Mouse (Mus musculus): ENCODE results near the gene Zfp740. TPM values are rescaled to one million over a fixed set of nuclear protein-coding genes. Genes with fewer than 3 reads are reported as not detected.
A peak's percentile ranks its signal among the peaks of the same experiment; 100 is the strongest.

Gene Zfp740
- polyA plus RNA-seq, 1 experiment from 2014 or later = 17.1 TPM

- Histone ChIP-seq H3K4me2 (ENCODE audit: low read depth, low read length) (peak overlapping the region; percentile 76), H3K36me3 (ENCODE audit: control insufficient read depth, insufficient read depth) (no peaks in the 10 kb centered on the region), H3K4me3 (ENCODE audit: low read depth, low read length) (peak overlapping the region; percentile 60), H3K9ac (ENCODE audit: low read depth, low read length) (no peak overlapping the region), H3K27me3 (ENCODE audit: control insufficient read depth, insufficient read depth, low read depth, low read length) (peaks cover 89% of the 10 kb centered on the region), H3K9me3 (replicated peaks; ENCODE audit: control insufficient read depth, low read length) (no peaks in the 10 kb centered on the region), H3K27ac (ENCODE audit: low read length) (no peak overlapping the region), H3K4me1 (ENCODE audit: control insufficient read depth, low read depth, low read length) (peaks cover 14% of the 10 kb centered on the region)
- 12% methylated on average over 8 of the region's 8 CpGs for WGBS (ENCODE audit: insufficient replicate concordance)
- ATAC-seq (ENCODE audit: low read depth) = no peak
Measured at GRCm38 (mm10) chr15:102248131-102248811, 45.2 kb downstream of the Zfp740 start.

DNA sequence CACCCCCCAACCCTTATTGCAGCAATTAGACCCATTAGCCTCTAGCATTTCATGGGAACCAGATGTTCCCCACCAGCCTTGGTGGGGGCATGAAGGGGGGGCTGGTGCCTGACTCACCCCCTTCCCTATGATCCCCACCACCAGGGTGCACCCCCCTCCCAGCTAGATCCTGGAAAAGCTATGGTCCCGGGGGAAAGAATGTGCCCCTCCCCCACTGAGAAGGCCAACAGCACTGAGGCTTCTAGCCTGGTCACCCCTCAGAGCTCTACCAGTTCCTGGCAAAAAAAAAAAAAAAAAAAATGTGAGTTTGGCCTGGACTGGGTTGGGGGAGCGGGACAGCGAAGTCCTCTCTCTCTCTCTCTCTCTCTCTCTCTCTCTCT is 45.8 kb downstream of the Zfp740 start:
- H3K27ac ChIP-seq (ENCODE audit: low read length) = no peak overlapping the region
- peaks cover 89% of the 10 kb centered on the region for H3K27me3 ChIP-seq (ENCODE audit: control insufficient read depth, insufficient read depth, low read depth, low read length)

DNA sequence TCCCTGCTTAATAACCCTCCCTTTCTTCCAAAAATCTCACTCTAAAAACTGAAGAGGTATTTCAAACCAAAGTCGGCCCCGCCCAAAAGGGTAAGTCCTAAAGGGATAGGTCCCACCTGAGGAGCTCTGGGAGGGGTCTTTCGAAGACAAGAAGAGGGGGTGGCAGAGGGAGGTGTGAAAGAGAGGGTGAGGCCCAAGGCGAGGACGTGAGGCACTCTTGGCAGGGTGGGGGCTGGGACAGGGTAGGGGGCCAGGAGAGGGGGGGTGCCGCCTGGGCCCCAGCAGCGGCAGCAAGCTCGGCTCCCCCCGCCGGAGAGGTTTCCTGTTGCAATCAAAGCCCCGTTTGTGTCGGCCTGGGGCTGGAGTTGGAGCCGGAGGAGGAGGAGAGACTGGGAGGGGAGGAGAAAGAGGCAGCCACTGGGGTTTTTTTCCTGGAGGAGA is 46.2 kb downstream of the Zfp740 start:
- no peak for ATAC-seq (ENCODE audit: low read depth)
- Histone ChIP-seq H3K27ac (ENCODE audit: low read length) (no peak overlapping the region), H3K4me3 (ENCODE audit: low read depth, low read length) (no peak overlapping the region), H3K9ac (ENCODE audit: low read depth, low read length) (no peak overlapping the region), H3K4me2 (ENCODE audit: low read depth, low read length) (no peak overlapping the region), H3K4me1 (ENCODE audit: control insufficient read depth, low read depth, low read length) (peaks cover 10% of the 10 kb centered on the region), H3K36me3 (ENCODE audit: control insufficient read depth, insufficient read depth) (no peaks in the 10 kb centered on the region), H3K9me3 (replicated peaks; ENCODE audit: control insufficient read depth, low read length) (no peaks in the 10 kb centered on the region), H3K27me3 (ENCODE audit: control insufficient read depth, insufficient read depth, low read depth, low read length) (peaks cover 90% of the 10 kb centered on the region)
- 2% methylated on average over 13 of the region's 13 CpGs for WGBS (ENCODE audit: insufficient replicate concordance)

More for the DNA sequence above, 45.8 kb downstream of the Zfp740 start:
- H3K4me2 ChIP-seq (ENCODE audit: low read depth, low read length) = no peak overlapping the region
- no peak for ATAC-seq (ENCODE audit: low read depth)
- H3K9me3 ChIP-seq (replicated peaks; ENCODE audit: control insufficient read depth, low read length) = no peaks in the 10 kb centered on the region
- WGBS (ENCODE audit: insufficient replicate concordance) = 22% methylated on average over 3 of the region's 3 CpGs
- peaks cover 10% of the 10 kb centered on the region for H3K4me1 ChIP-seq (ENCODE audit: control insufficient read depth, low read depth, low read length)
- H3K4me3 ChIP-seq (ENCODE audit: low read depth, low read length) = no peak overlapping the region
- no peaks in the 10 kb centered on the region for H3K36me3 ChIP-seq (ENCODE audit: control insufficient read depth, insufficient read depth)
- no peak overlapping the region for H3K9ac ChIP-seq (ENCODE audit: low read depth, low read length)

GRCm38 (mm10) chr15:102249967-102250366 is 46.9 kb downstream of the Zfp740 start:
- H3K4me2 ChIP-seq (ENCODE audit: low read depth, low read length) = no peak overlapping the region
- ATAC-seq (ENCODE audit: low read depth) = no peak
- WGBS (ENCODE audit: insufficient replicate concordance) = 52% methylated on average over 9 of the region's 9 CpGs

DNA sequence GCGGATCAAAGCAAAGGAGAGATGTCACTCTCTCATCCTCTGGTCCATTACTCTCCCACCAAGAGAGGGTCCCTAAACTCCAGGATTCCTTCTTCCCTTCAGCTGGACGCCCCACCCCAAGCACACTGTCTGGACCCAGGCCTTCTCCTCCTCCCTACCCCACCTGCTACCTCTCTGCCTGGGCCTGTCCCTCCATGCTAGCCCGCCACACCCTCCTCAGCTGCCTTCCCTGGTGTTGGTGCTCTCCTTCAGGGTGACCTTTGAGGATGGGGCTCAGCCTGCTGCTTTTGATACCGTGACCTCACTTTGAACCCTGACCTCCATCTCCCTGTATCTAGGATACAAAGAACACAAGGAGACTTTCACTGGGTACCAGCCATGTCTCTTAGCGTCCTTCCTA is 47.5 kb downstream of the Zfp740 start:
- no peak overlapping the region for H3K9ac ChIP-seq (ENCODE audit: low read depth, low read length)
- H3K4me2 ChIP-seq (ENCODE audit: low read depth, low read length) = no peak overlapping the region
- no peak overlapping the region for H3K4me3 ChIP-seq (ENCODE audit: low read depth, low read length)
- no peak overlapping the region for H3K27ac ChIP-seq (ENCODE audit: low read length)
- WGBS (ENCODE audit: insufficient replicate concordance) = 67% methylated on average over 5 of the region's 5 CpGs
- ATAC-seq (ENCODE audit: low read depth) = no peak
- no peaks in the 10 kb centered on the region for H3K36me3 ChIP-seq (ENCODE audit: control insufficient read depth, insufficient read depth)
- H3K27me3 ChIP-seq (ENCODE audit: control insufficient read depth, insufficient read depth, low read depth, low read length) = peaks cover 86% of the 10 kb centered on the region
- H3K9me3 ChIP-seq (replicated peaks; ENCODE audit: control insufficient read depth, low read length) = no peaks in the 10 kb centered on the region
- H3K4me1 ChIP-seq (ENCODE audit: control insufficient read depth, low read depth, low read length) = peaks cover 10% of the 10 kb centered on the region

More at GRCm38 (mm10) chr15:102249967-102250366, 46.9 kb downstream of the Zfp740 start:
- Histone ChIP-seq H3K27me3 (ENCODE audit: control insufficient read depth, insufficient read depth, low read depth, low read length) (peaks cover 86% of the 10 kb centered on the region), H3K4me3 (ENCODE audit: low read depth, low read length) (no peak overlapping the region), H3K36me3 (ENCODE audit: control insufficient read depth, insufficient read depth) (no peaks in the 10 kb centered on the region), H3K9ac (ENCODE audit: low read depth, low read length) (no peak overlapping the region), H3K4me1 (ENCODE audit: control insufficient read depth, low read depth, low read length) (peaks cover 10% of the 10 kb centered on the region), H3K27ac (ENCODE audit: low read length) (no peak overlapping the region), H3K9me3 (replicated peaks; ENCODE audit: control insufficient read depth, low read length) (no peaks in the 10 kb centered on the region)

DNA sequence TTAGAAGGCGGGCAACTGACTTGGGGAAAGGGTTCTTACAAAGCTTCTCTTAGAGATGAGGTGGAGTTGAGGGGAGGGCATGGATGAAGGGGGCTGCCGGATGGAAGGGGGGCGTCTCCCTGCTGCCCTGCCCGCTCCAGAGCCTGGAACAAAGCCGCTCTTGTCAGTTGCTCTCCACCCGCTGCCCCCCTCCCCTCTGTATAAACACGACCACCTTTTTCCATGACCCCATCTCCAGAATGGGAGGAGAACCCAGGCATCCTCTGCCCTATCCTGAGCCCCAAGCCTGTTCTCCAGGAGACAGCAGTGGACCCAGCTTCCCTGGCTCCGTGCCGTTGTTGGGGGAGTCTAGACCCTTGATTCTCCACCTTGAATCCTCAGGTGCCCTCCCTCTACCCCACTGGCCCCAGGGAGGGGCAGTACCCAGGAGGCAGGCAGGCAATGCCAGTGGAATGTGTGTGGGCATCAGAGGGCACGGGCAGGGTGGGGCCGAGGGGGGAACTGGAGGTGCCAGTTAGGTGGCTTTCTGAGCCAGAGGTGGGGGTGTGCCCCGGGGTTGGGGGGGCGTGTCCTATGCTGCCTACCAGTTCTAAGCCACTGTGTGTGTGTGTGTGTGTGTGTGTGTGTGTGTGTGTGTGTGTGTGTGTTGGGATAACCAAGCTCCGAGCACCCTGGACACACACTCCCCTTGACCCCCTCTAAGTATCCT is 52.7 kb downstream of the Zfp740 start:
- WGBS (ENCODE audit: insufficient replicate concordance) = 42% methylated on average over 13 of the region's 14 CpGs
- no peaks in the 10 kb centered on the region for H3K9me3 ChIP-seq (replicated peaks; ENCODE audit: control insufficient read depth, low read length)
- no peak overlapping the region for H3K4me2 ChIP-seq (ENCODE audit: low read depth, low read length)
- peaks cover 8% of the 10 kb centered on the region for H3K4me1 ChIP-seq (ENCODE audit: control insufficient read depth, low read depth, low read length)
- H3K9ac ChIP-seq (ENCODE audit: low read depth, low read length) = no peak overlapping the region
- no peak for ATAC-seq (ENCODE audit: low read depth)
- no peaks in the 10 kb centered on the region for H3K36me3 ChIP-seq (ENCODE audit: control insufficient read depth, insufficient read depth)
- no peak overlapping the region for H3K27ac ChIP-seq (ENCODE audit: low read length)
- no peak overlapping the region for H3K4me3 ChIP-seq (ENCODE audit: low read depth, low read length)
- H3K27me3 ChIP-seq (ENCODE audit: control insufficient read depth, insufficient read depth, low read depth, low read length) = peaks cover 80% of the 10 kb centered on the region

- Histone ChIP-seq H3K27ac (ENCODE audit: low read length) (no peak overlapping the region), H3K4me1 (ENCODE audit: control insufficient read depth, low read depth, low read length) (peaks cover 8% of the 10 kb centered on the region), H3K4me3 (ENCODE audit: low read depth, low read length) (peak overlapping the region; percentile 56), H3K27me3 (ENCODE audit: control insufficient read depth, insufficient read depth, low read depth, low read length) (peaks cover 71% of the 10 kb centered on the region), H3K4me2 (ENCODE audit: low read depth, low read length) (peak overlapping the region; percentile 75), H3K36me3 (ENCODE audit: control insufficient read depth, insufficient read depth) (no peaks in the 10 kb centered on the region), H3K9ac (ENCODE audit: low read depth, low read length) (peak overlapping the region; percentile 31; the same call in 1 of the 2 replicates), H3K9me3 (replicated peaks; ENCODE audit: control insufficient read depth, low read length) (no peaks in the 10 kb centered on the region)
- 11% methylated on average over 22 of the region's 22 CpGs for WGBS (ENCODE audit: insufficient replicate concordance)
- no peak for ATAC-seq (ENCODE audit: low read depth)
Measured at GRCm38 (mm10) chr15:102256431-102257201, 53.6 kb downstream of the Zfp740 start.

- no peaks in the 10 kb centered on the region for H3K36me3 ChIP-seq (ENCODE audit: control insufficient read depth, insufficient read depth)
- peaks cover 68% of the 10 kb centered on the region for H3K27me3 ChIP-seq (ENCODE audit: control insufficient read depth, insufficient read depth, low read depth, low read length)
- peak within 1 kb of the TSS; percentile 56 for H3K4me3 ChIP-seq (ENCODE audit: low read depth, low read length)
- peak within 1 kb of the TSS; percentile 31; the same call in 1 of the 2 replicates for H3K9ac ChIP-seq (ENCODE audit: low read depth, low read length)
- no peak within 1 kb of the TSS for H3K27ac ChIP-seq (ENCODE audit: low read length)
- WGBS (ENCODE audit: insufficient replicate concordance) = 1% methylated on average over 41 of the region's 46 CpGs
- ATAC-seq (ENCODE audit: low read depth) = 0 out of 2 replicates have a peak, but pooled peaks have one; percentile 24
- H3K4me2 ChIP-seq (ENCODE audit: low read depth, low read length) = peak within 1 kb of the TSS; percentile 75
- peaks cover 8% of the 10 kb centered on the region for H3K4me1 ChIP-seq (ENCODE audit: control insufficient read depth, low read depth, low read length)
- no peaks in the 10 kb centered on the region for H3K9me3 ChIP-seq (replicated peaks; ENCODE audit: control insufficient read depth, low read length)
Measured at GRCm38 (mm10) chr15:102257202-102258075, 54.4 kb downstream of the Zfp740 start, which contains the start of gene Rarg. Gene Rarg, minus strand, starts transcription at chr15:102257517.
